Mouse (Mus musculus) spleen, postnatal 36 days (tissue): ENCODE measurements around the gene Npc1l1.

ENCODE experiments used
- DNase-seq, 2 experiments: peaks; one replicate each; pipeline ENCODE4 v3.0.0; 2022; ENCODE audit warnings: low spot score in 2 of 2, mixed read lengths in 1 of 2

Gene Npc1l1

GRCm38 (mm10) chr11:6163062-6163461 is 66.9 kb downstream of the Npc1l1 start:
- no peak for DNase-seq

- no peak for DNase-seq
These were observed 68.4 kb downstream of the Npc1l1 start for GRCm38 (mm10) chr11:6161549-6161948.
